Mouse (Mus musculus) limb, embryonic 12.5 days (tissue): Measurements from ENCODE around the gene Inca1. TPM values are rescaled to one million over a fixed set of nuclear protein-coding genes. Genes with fewer than 3 reads are reported as not detected.
A peak's percentile ranks its signal among the peaks of the same experiment; 100 is the strongest.

Source experiments
- ATAC-seq: fragments of 200-750 bp; cut with Nextera tagmentation; 2 replicates; pipeline ENCODE4 v1.8.0; 2017; ENCODE audit warnings: low read depth, moderate TSS enrichment; ENCODE audit not compliant: insufficient number of reproducible peaks, insufficient read depth, low FRiP score, low TSS enrichment
- H3K27ac ChIP-seq: fragments of 300-500 bp; sonication (generic); 2 replicates; pipeline ENCODE4 v1.5.1; 2016; ENCODE audit warnings: mild to moderate bottlenecking, moderate library complexity
- H3K27me3 ChIP-seq: fragments of 300-500 bp; sonication (generic); 2 replicates; pipeline ENCODE4 v1.6.1; 2016; ENCODE audit warnings: mild to moderate bottlenecking, moderate library complexity
- H3K36me3 ChIP-seq: fragments of 300-500 bp; sonication (generic); 2 replicates; pipeline ENCODE4 v1.6.1; 2016; ENCODE audit warnings: mild to moderate bottlenecking, moderate library complexity
- H3K4me1 ChIP-seq: fragments of 300-500 bp; sonication (generic); replicated peaks from 2 replicates; pipeline ENCODE4 v1.6.1; 2016
- H3K4me2 ChIP-seq: fragments of 300-500 bp; sonication (generic); 2 replicates; pipeline ENCODE4 v1.6.1; 2016; ENCODE audit warnings: mild to moderate bottlenecking, moderate library complexity
- H3K4me3 ChIP-seq: fragments of 300-500 bp; sonication (generic); replicated peaks from 2 replicates; pipeline ENCODE4 v1.5.1; 2016; ENCODE audit warnings: mild to moderate bottlenecking
- H3K9ac ChIP-seq: fragments of 300-500 bp; sonication (generic); replicated peaks from 2 replicates; pipeline ENCODE4 v1.6.1; 2016; ENCODE audit warnings: mild to moderate bottlenecking, moderate library complexity
- H3K9me3 ChIP-seq: fragments of 300-500 bp; sonication (generic); 2 replicates; pipeline ENCODE4 v1.6.1; 2016; ENCODE audit warnings: mild to moderate bottlenecking, moderate library complexity
- WGBS: fragments of 180-500 bp; shearing (Covaris S2); methylation state at CpG from one replicate; pipeline ENCODE4 v1.1.7; 2016; 5-methylcytosine and 5-hydroxymethylcytosine counted together
- polyA plus RNA-seq: library from polyadenylated mRNA; unstranded; fragments of >200 nt; fragmentation: Nextera tagmentation; extraction: Ambion mirVana; gene quantifications from 2 replicates; pipeline ENCODE4 v1.2.1, GENCODE M21; 2016

Inca1 gene
- polyA plus RNA-seq, 1 experiment from 2014 or later = 1.0 TPM

- no peaks in the 10 kb centered on the region for H3K27me3 ChIP-seq
- 24% methylated on average over 11 of the region's 11 CpGs for WGBS
- H3K4me3 ChIP-seq = no peak overlapping the region
- H3K9me3 ChIP-seq = no peaks in the 10 kb centered on the region
- no peak overlapping the region for H3K9ac ChIP-seq
- H3K4me2 ChIP-seq = no peak overlapping the region
- ATAC-seq = peak; percentile 19; the same call in 1 of the 2 replicates
- peaks cover 15% of the 10 kb centered on the region for H3K4me1 ChIP-seq
- peaks cover 60% of the 10 kb centered on the region for H3K36me3 ChIP-seq
- peak overlapping the region; percentile 51; the same call in 1 of the 2 replicates for H3K27ac ChIP-seq
These were observed 17.9 kb downstream of the Inca1 start for GRCm38 (mm10) chr11:70681897-70682581.

- peaks cover 64% of the 10 kb centered on the region for H3K36me3 ChIP-seq
- no peaks in the 10 kb centered on the region for H3K27me3 ChIP-seq
- no peak overlapping the region for H3K27ac ChIP-seq
- peaks cover 7% of the 10 kb centered on the region; the same call in 1 of the 2 replicates for H3K4me1 ChIP-seq
- H3K4me3 ChIP-seq = no peak overlapping the region
- no peak overlapping the region for H3K4me2 ChIP-seq
- 67% methylated on average over 12 of the region's 12 CpGs for WGBS
- no peak for ATAC-seq
- no peak overlapping the region for H3K9ac ChIP-seq
- no peaks in the 10 kb centered on the region for H3K9me3 ChIP-seq
These were observed 18.8 kb downstream of the Inca1 start for GRCm38 (mm10) chr11:70681170-70681569.

- WGBS = 87% methylated on average over 6 of the region's 8 CpGs
- Histone ChIP-seq H3K4me1 (peaks cover 7% of the 10 kb centered on the region; the same call in 1 of the 2 replicates), H3K9ac (no peak overlapping the region), H3K27ac (no peak overlapping the region), H3K4me3 (no peak overlapping the region), H3K36me3 (peaks cover 70% of the 10 kb centered on the region), H3K4me2 (no peak overlapping the region), H3K27me3 (no peaks in the 10 kb centered on the region), H3K9me3 (no peaks in the 10 kb centered on the region)
- ATAC-seq = no peak
These were observed 20.1 kb downstream of the Inca1 start for GRCm38 (mm10) chr11:70679894-70680293.

- Histone ChIP-seq H3K27me3 (no peaks in the 10 kb centered on the region), H3K4me3 (no peak overlapping the region), H3K36me3 (peaks cover 68% of the 10 kb centered on the region), H3K9me3 (no peaks in the 10 kb centered on the region), H3K4me1 (peaks cover 7% of the 10 kb centered on the region; the same call in 1 of the 2 replicates), H3K4me2 (no peak overlapping the region), H3K27ac (no peak overlapping the region), H3K9ac (no peak overlapping the region)
- WGBS = 94% methylated on average over 8 of the region's 8 CpGs
- ATAC-seq = no peak
These were observed 20.6 kb downstream of the Inca1 start for GRCm38 (mm10) chr11:70679361-70679760.

- H3K27me3 ChIP-seq = no peaks in the 10 kb centered on the region
- no peaks in the 10 kb centered on the region for H3K9me3 ChIP-seq
- no peak overlapping the region for H3K27ac ChIP-seq
- WGBS = 70% methylated on average over 2 of the region's 2 CpGs
- no peak for ATAC-seq
- H3K4me3 ChIP-seq = no peak overlapping the region
- H3K9ac ChIP-seq = no peak overlapping the region
- peaks cover 7% of the 10 kb centered on the region; the same call in 1 of the 2 replicates for H3K4me1 ChIP-seq
- no peak overlapping the region for H3K4me2 ChIP-seq
- H3K36me3 ChIP-seq = peaks cover 68% of the 10 kb centered on the region
These were observed 21.4 kb downstream of the Inca1 start for GRCm38 (mm10) chr11:70678576-70678975.

- Histone ChIP-seq H3K27ac (no peak overlapping the region), H3K4me1 (peaks cover 7% of the 10 kb centered on the region; the same call in 1 of the 2 replicates), H3K9me3 (no peaks in the 10 kb centered on the region), H3K4me2 (no peak overlapping the region), H3K27me3 (no peaks in the 10 kb centered on the region), H3K4me3 (no peak overlapping the region), H3K36me3 (peaks cover 64% of the 10 kb centered on the region), H3K9ac (no peak overlapping the region)
- 78% methylated on average over 9 of the region's 9 CpGs for WGBS
- no peak for ATAC-seq
These were observed 21.9 kb downstream of the Inca1 start for GRCm38 (mm10) chr11:70678092-70678491.

- ATAC-seq = no peak
- H3K9ac ChIP-seq = no peak overlapping the region
- H3K4me1 ChIP-seq = peaks cover 13% of the 10 kb centered on the region
- H3K27me3 ChIP-seq = no peaks in the 10 kb centered on the region
- H3K4me3 ChIP-seq = no peak overlapping the region
- H3K4me2 ChIP-seq = no peak overlapping the region
- WGBS = 70% methylated on average over 11 of the region's 11 CpGs
- H3K9me3 ChIP-seq = no peaks in the 10 kb centered on the region
- H3K27ac ChIP-seq = no peak overlapping the region
- peaks cover 62% of the 10 kb centered on the region for H3K36me3 ChIP-seq
These were observed 25.5 kb downstream of the Inca1 start for GRCm38 (mm10) chr11:70674501-70674900.

GRCm38 (mm10) chr11:70674014-70674413 lies 25.9 kb downstream of the Inca1 start:
- H3K27ac ChIP-seq = no peak overlapping the region
- H3K36me3 ChIP-seq = peaks cover 57% of the 10 kb centered on the region
- ATAC-seq = no peak
- no peaks in the 10 kb centered on the region for H3K27me3 ChIP-seq
- H3K9ac ChIP-seq = no peak overlapping the region
- H3K4me3 ChIP-seq = no peak overlapping the region
- no peaks in the 10 kb centered on the region for H3K9me3 ChIP-seq
- H3K4me1 ChIP-seq = peaks cover 13% of the 10 kb centered on the region
- H3K4me2 ChIP-seq = no peak overlapping the region
- 76% methylated on average over 6 of the region's 6 CpGs for WGBS

- no peak for ATAC-seq
- Histone ChIP-seq H3K4me1 (peaks cover 26% of the 10 kb centered on the region), H3K27me3 (no peaks in the 10 kb centered on the region), H3K4me3 (0 out of 2 replicates have a peak overlapping the region, but pooled peaks have one; percentile 52), H3K9me3 (no peaks in the 10 kb centered on the region), H3K36me3 (peaks cover 57% of the 10 kb centered on the region), H3K27ac (no peak overlapping the region), H3K9ac (no peak overlapping the region), H3K4me2 (peak overlapping the region; percentile 67; the same call in 1 of the 2 replicates)
- 86% methylated on average over 16 of the region's 16 CpGs for WGBS
These were observed 28.5 kb downstream of the Inca1 start for GRCm38 (mm10) chr11:70671333-70672047.

GRCm38 (mm10) chr11:70670483-70670882 lies 29.5 kb downstream of the Inca1 start:
- H3K4me2 ChIP-seq = peak overlapping the region; percentile 67
- H3K9ac ChIP-seq = peak overlapping the region; percentile 67
- peak overlapping the region; percentile 52 for H3K4me3 ChIP-seq
- ATAC-seq = no peak
- peak overlapping the region; percentile 97 for H3K27ac ChIP-seq
- H3K27me3 ChIP-seq = no peaks in the 10 kb centered on the region
- WGBS = 54% methylated on average over 14 of the region's 14 CpGs
- peaks cover 26% of the 10 kb centered on the region for H3K4me1 ChIP-seq
- no peaks in the 10 kb centered on the region for H3K9me3 ChIP-seq
- H3K36me3 ChIP-seq = peaks cover 55% of the 10 kb centered on the region

GRCm38 (mm10) chr11:70669582-70670345 lies 30.2 kb downstream of the Inca1 start:
- H3K9me3 ChIP-seq = no peaks in the 10 kb centered on the region
- H3K4me1 ChIP-seq = peaks cover 26% of the 10 kb centered on the region
- peak overlapping the region; percentile 52 for H3K4me3 ChIP-seq
- H3K4me2 ChIP-seq = peak overlapping the region; percentile 67
- peak overlapping the region; percentile 67 for H3K9ac ChIP-seq
- WGBS = under 1% methylated on average over 31 of the region's 31 CpGs
- peaks cover 57% of the 10 kb centered on the region for H3K36me3 ChIP-seq
- H3K27ac ChIP-seq = peak overlapping the region; percentile 97
- no peaks in the 10 kb centered on the region for H3K27me3 ChIP-seq
- peak; percentile 7; the same call in 1 of the 2 replicates for ATAC-seq
